Mouse (Mus musculus): Measurements from ENCODE around the gene Myl6b.

- TF ChIP-seq POLR2A (IDR thresholded peaks at IDR 0.05; ENCODE audit: control insufficient read depth, low read depth, low read length) = peak; percentile 42; the same call in 1 of the 2 replicates
- no peak for TF ChIP-seq CTCF (IDR thresholded peaks at IDR 0.05; ENCODE audit: control insufficient read depth, insufficient read depth, insufficient replicate concordance, low read depth, low read length)
Observed at GRCm38 (mm10) chr10:128544151-128544657, 45.7 kb upstream of the Myl6b start.
